Mouse (Mus musculus): ENCODE results near the gene Bcas1.

The Bcas1 gene

GRCm38 (mm10) chr2:170347131-170347765 is 80.4 kb downstream of the Bcas1 start:
- peak; percentile 58 for DNase-seq (ENCODE audit: low spot score)

- DNase-seq (ENCODE audit: low spot score), result no peak
These were observed 82.2 kb downstream of the Bcas1 start for GRCm38 (mm10) chr2:170345410-170345793.

GRCm38 (mm10) chr2:170344502-170345409 is 82.9 kb downstream of the Bcas1 start:
- no peak for DNase-seq (ENCODE audit: low spot score)

DNA sequence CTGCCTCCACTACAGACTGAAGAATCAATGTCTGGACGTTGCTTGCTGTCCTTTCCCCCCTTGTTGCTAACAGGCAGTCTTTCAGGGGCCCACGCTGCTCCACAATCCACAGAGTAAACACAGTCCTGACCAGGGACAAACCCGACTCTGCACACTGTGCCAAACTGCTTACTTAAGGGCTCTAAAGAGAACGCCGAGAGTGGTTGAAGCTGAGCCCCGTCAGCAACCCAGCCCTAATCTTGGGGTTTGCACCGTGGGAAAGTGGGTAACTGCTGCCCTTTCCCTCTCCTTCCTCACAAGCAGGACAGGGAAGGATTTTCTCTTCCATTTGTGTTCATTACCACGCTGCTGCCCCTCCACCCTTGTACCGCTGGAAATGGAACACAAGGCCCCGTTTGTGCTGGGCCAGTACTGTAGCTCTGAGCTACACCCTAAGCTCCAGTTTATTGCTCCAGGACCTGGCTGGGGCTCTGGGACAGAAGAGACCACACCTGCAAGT is 83.8 kb downstream of the Bcas1 start:
- no peak for DNase-seq (ENCODE audit: low spot score)

DNA sequence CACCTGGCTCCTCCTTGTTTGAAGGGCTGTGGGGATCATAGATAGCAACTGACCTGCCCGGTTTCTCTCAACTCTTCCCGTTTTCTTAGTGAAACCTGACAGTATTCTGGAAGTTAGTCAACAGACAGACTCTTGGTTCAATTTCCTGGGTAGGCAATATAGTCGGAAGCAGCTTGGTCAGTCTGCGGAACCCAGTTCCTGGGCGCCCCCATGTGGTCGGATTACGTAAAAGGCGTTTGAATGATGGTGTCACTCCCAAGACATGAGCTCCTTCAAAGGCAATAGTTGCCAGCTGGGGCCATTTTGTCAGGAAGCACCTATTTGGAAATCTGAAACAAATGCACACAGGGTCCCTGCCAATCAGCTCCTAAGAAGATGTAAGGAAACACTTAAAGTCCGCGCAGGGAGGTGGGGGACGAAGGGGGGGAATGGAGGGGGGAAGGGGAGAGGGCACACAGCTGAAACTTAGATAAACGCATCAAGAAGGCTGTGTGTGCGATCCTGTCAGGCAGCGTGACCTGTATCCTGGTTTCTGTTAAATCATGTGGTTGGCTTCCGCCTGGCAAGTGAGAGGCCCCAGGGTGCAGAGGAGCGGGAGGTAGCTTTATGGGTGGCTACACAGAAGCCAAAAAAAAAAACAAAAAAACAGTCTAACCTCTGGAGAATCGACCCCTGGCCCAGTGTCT is 84.4 kb downstream of the Bcas1 start:
- DNase-seq (ENCODE audit: low spot score), result peak; percentile 71

DNA sequence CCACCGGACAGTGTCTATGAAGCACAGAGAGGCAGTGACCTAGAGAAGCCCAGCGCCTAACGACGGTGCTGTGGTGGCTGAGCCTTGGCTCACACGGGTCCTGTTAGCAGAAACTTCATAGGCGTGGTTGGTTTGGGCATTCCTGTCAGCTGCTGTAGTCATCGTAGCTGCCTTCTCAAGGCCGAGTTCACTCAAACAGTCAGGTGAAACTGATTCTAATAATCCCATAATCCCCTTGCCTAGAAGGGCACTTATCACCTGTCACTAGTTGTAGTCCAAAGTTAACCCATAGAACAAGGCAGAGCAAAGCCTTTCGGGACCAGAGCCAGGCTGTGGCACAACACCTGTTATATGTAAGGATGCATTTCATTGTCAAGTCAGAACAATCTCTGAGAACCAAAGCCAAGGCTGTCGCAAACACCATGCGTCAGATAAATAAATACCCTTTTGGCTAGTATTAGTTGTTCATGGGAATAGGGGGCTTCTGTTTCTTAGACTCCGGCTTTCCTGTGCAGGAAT is 85.3 kb downstream of the Bcas1 start:
- DNase-seq (ENCODE audit: low spot score), result no peak

GRCm38 (mm10) chr2:170341179-170341578 is 86.5 kb downstream of the Bcas1 start:
- DNase-seq (ENCODE audit: low spot score), result no peak

DNA sequence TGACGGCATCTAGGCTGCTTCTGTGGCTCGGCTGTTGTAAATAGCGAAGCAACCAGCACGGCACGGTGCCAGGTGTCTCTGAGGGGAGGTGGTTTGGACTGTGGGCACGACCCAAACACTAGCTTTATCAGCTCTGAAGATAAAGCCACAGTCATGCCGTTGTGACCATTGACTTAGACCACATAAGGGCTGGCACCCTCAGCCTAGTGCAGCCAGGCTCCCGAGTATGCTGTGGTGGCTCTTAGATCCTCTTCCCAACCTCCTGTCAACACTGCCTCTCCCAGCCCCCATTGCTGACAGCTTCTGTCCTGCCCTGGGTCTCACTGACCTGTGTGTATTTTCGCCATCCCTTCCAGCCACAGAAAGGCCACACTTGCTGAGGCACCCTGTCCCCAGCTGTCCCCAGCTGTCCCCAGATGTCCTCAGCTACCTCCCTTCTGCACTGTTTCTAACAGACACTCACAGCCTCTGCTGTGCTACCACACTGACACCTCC is 91.3 kb downstream of the Bcas1 start:
- no peak for DNase-seq (ENCODE audit: low spot score)

GRCm38 (mm10) chr2:170335168-170335567 is 92.5 kb downstream of the Bcas1 start:
- DNase-seq (ENCODE audit: low spot score), result no peak

DNA sequence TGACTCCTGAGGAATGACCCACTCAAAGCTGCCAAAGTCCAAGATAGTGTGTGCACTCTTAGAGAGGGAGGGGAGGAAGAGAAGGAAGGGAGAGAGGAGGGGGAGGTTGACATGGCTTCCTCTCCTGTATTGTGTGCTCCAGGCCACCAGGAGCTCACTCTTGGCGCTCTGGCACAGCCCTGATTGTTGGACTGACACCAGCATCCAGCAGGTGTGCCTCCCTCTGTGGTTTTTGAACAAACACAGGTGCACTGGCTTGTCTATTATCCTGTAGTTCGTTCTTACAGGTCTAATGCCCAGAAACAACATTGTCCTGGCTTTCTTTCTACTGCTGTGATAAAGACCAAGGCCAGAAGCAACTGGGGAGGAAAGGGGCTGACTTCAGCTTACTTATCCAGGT is 95.8 kb downstream of the Bcas1 start:
- DNase-seq (ENCODE audit: low spot score), result no peak

GRCm38 (mm10) chr2:170330466-170330865 is 97.2 kb downstream of the Bcas1 start:
- no peak for DNase-seq (ENCODE audit: low spot score)

GRCm38 (mm10) chr2:170329921-170330320 is 97.7 kb downstream of the Bcas1 start:
- DNase-seq (ENCODE audit: low spot score), result no peak

- no peak for DNase-seq (ENCODE audit: low spot score)
These were observed 103.7 kb downstream of the Bcas1 start for GRCm38 (mm10) chr2:170323925-170324347.

GRCm38 (mm10) chr2:170322013-170322414 is 105.6 kb downstream of the Bcas1 start:
- no peak for DNase-seq (ENCODE audit: low spot score)

GRCm38 (mm10) chr2:170321579-170321978 is 106.1 kb downstream of the Bcas1 start:
- no peak for DNase-seq (ENCODE audit: low spot score)

DNA sequence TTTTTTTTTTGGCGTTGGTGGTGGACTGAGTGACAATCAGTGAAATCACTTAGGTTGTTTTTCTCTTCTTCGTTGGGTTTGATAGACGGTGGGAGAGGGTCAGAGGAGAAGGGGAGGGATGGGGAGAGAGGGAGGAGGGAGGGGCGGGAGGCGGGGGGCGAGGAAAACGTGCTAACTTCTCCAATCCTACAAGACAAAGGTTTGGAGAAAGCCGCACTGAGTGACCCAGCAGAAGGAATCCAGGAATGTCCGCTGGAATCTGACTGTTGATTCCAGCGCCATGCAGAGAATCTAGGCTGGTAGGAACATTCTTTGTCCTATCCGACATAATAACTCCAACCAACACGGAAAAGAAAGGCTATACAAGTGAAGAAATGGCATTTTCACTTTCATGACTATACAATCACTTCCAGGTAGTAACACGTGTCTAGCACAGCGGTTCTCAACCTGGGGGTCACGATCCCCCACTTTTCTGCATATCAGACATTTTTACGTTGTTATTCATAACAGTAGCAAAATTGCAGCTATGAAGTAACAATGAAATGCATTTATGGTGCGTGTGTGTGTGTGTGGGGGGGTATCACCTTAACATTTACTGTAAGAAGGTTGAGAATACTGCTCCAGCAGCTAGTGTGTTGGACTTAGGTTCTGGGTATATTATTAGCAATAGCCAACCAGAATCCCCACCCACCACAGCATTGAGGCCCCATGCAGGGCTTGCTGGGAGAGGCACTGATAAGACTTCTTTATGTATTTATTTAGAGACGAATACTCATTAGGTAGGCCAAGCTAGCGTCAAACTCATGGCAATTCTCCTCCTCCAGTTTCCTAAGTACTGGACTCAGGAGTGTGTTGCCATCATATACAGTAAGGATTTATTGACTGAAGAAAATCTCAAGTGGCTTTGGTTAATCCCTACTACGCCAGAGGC is 107.8 kb downstream of the Bcas1 start:
- DNase-seq (ENCODE audit: low spot score), result no peak

DNA sequence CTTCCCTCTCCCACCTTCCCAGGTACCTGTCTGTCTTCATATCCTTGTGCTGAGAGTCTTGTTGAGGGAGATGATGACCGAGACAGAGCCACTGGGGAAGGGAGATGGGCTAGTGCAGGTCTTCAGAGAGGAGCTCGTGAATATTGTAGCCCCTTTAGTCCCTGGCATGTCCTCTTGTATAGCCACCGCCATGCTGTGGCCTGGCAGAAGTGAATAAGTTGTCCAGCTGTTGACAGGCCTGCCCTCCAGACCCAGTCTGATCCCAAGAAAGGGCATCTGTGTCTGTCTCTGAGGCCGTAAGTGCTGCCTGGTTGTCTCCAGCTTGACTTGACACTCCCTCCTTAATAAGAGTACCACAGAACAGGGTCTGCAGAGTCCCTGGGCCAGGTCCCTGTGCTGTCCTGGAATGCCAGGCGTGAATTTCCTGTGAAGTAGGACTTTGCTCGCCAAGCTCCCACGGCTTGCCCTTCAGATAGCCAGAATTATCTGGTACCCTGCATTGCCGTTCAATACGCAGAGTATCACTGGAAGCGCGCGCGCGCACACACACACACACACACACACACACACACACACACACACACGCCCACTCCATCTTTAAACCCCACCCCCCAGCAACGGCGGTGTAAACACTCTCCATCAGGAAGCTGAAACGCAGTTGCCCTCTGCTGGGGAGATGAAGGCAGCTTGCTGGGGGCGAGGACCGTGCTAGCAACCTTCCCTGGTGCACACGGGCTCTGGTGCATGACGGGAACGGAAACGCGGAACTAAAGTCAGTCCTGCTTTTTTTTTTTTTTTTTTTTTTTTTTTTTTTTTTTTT is 108.7 kb downstream of the Bcas1 start:
- peak; percentile 76 for DNase-seq (ENCODE audit: low spot score)

GRCm38 (mm10) chr2:170316774-170317173 is 110.9 kb downstream of the Bcas1 start:
- DNase-seq (ENCODE audit: low spot score), result no peak

GRCm38 (mm10) chr2:170316344-170316743 is 111.3 kb downstream of the Bcas1 start:
- DNase-seq (ENCODE audit: low spot score), result no peak

GRCm38 (mm10) chr2:170310988-170311359 is 116.7 kb downstream of the Bcas1 start:
- no peak for DNase-seq (ENCODE audit: low spot score)
